Mouse (Mus musculus) spleen, postnatal 36 days (tissue): ENCODE measurements at regions not wholly inside any gene's neighbourhood (a gene's known extent, or its start where the extent isn't known, plus 50 kb on each side); places are given as distances from the start of the nearest gene placed in this dataset.

Experiments used
- DNase-seq, 2 experiments: peaks; one replicate each; pipeline ENCODE4 v3.0.0; 2022; ENCODE audit warnings: low spot score in 2 of 2, mixed read lengths in 1 of 2

- DNase-seq, result no peak
These were observed 75.0 kb downstream of the Nat3 start for GRCm38 (mm10) chr8:67598687-67599086.

DNA sequence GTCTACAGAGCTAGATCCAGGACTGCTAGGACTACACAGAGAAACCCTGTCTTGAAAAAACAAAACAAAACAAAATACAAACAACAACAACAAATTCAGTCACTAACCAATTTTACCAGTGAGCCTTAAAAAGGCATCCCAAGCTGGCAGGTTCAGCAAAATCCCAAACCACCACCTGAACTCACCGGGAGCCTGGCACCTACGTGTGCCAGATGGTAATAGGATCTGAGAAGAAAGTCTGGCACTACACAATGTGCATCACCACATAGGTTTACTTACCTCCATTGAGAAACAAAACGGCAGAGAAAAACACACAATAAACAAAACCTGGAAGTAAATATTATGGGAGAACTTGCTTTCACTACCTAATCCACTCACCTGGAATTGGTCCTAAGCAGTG lies 98.6 kb downstream of the Nat3 start:
- no peak for DNase-seq

DNA sequence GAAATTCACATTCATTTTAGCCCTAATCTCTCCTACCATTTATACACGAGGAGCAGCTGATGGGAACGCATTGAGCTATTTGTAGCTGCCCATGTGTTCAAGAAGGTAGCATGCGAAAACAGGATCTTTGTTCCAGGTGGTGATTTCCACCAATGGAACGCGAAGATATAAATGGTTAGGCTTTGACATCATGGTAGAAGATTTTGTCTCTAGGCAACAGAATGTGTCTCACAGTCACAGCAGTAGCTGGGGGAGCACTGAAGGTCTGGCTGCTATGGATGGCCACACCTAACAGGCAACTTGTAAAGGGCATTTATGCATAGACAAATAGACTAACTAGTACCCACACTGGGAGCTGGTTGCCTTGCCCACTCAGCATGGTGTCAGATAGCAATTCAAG lies 108.0 kb downstream of the Nat3 start:
- DNase-seq, result peak in 1 of 2 experiments; percentile 1

DNA sequence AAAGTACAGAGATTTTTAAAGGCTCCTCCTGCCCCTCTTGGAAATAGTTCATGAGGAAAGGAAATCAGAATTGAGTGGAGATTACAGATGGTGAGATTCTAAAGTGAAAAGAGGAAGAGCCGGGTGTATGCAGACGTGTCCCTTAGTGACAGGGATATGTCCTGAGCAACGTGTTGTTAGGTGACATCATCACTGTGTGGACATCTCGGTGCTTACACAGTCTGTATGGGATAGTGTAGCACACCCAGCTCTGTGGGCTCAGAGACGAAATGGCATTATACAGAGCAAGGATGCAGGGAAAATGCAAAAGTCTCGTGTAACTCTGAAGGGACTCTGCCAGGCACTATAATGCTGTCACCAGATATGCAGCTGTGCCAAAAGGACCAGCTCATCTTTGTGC lies 108.6 kb downstream of the Nat3 start:
- DNase-seq, result no peak
